Mouse (Mus musculus): Measurements from ENCODE around the gene Nol9. TPM values are rescaled to one million over a fixed set of nuclear protein-coding genes. Genes with fewer than 3 reads are reported as not detected.

The Nol9 gene
- polyA plus RNA-seq, 1 experiment: 40.5 TPM

GRCm38 (mm10) chr4:152107971-152108509 is 68.9 kb downstream of the Nol9 start:
- Histone ChIP-seq H3K27ac (ENCODE audit: control insufficient read depth, insufficient read depth, low read length) (no peak overlapping the region), H3K36me3 (ENCODE audit: control insufficient read depth, insufficient read depth, low read length) (no peaks in the 10 kb centered on the region), H3K4me3 (ENCODE audit: control insufficient read depth, insufficient read depth, low read length) (no peak overlapping the region), H3K4me1 (replicated peaks; ENCODE audit: control insufficient read depth, insufficient read depth, low read length) (no peaks in the 10 kb centered on the region), H3K27me3 (ENCODE audit: control insufficient read depth, insufficient read depth, low read length) (no peaks in the 10 kb centered on the region)
- no peak for TF ChIP-seq CTCF (IDR thresholded peaks at IDR 0.05; ENCODE audit: borderline replicate concordance, control insufficient read depth, extremely low read depth, insufficient read depth, low read length, poor library complexity)
- no peak for TF ChIP-seq POLR2A (IDR thresholded peaks at IDR 0.05; ENCODE audit: control insufficient read depth, extremely low read depth, insufficient read depth, low read length, poor library complexity)
- WGBS: 93% methylated on average over 30 of the region's 30 CpGs
- no peak for DNase-seq

DNA sequence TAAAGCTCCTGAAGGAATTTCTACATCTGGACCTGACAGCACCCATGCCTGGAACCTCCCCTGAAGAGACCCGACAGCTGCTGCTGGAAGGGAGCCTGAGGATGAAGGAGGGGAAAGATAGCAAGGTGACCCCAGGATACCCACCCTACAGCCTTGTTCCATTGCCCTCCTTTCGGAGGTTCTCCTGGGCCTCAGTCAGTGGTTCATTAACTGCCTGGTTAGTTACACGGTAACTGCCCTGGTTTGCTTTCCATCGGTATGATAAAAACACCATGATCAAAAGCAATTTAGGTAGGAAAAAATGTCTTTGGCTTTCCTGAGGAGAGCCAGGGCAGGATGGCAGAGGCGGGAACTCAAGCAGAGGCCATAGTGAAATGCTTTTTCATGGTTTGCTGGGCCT is 69.6 kb downstream of the Nol9 start:
- Histone ChIP-seq H3K27ac (ENCODE audit: control insufficient read depth, insufficient read depth, low read length) (no peak overlapping the region), H3K36me3 (ENCODE audit: control insufficient read depth, insufficient read depth, low read length) (no peaks in the 10 kb centered on the region), H3K4me1 (replicated peaks; ENCODE audit: control insufficient read depth, insufficient read depth, low read length) (no peaks in the 10 kb centered on the region), H3K4me3 (ENCODE audit: control insufficient read depth, insufficient read depth, low read length) (no peak overlapping the region), H3K27me3 (ENCODE audit: control insufficient read depth, insufficient read depth, low read length) (no peaks in the 10 kb centered on the region)
- no peak for DNase-seq
- WGBS: 95% methylated on average over 5 of the region's 5 CpGs
- TF ChIP-seq CTCF (IDR thresholded peaks at IDR 0.05; ENCODE audit: borderline replicate concordance, control insufficient read depth, extremely low read depth, insufficient read depth, low read length, poor library complexity): no peak
- no peak for TF ChIP-seq POLR2A (IDR thresholded peaks at IDR 0.05; ENCODE audit: control insufficient read depth, extremely low read depth, insufficient read depth, low read length, poor library complexity)

DNA sequence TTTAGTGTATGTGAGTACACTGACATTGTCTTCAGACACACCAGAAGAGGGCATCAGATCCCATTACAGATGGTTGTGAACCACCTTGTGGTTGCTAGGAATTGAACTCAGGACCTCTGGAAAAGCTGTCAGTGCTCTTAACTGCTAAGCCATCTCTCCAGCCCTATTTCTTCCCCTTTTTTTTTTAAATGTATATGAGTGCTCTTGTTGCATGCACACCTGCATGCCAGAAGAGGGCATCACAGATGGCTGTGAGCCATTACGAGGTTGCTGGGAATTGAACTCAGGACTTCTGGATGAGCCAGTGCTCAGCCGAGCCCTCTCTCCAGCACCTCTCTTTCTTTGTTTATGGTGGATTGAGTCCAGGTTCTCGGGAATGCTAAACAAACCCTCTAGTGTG is 70.4 kb downstream of the Nol9 start:
- Histone ChIP-seq H3K36me3 (ENCODE audit: control insufficient read depth, insufficient read depth, low read length) (no peaks in the 10 kb centered on the region), H3K27ac (ENCODE audit: control insufficient read depth, insufficient read depth, low read length) (no peak overlapping the region), H3K4me3 (ENCODE audit: control insufficient read depth, insufficient read depth, low read length) (no peak overlapping the region), H3K27me3 (ENCODE audit: control insufficient read depth, insufficient read depth, low read length) (no peaks in the 10 kb centered on the region), H3K4me1 (replicated peaks; ENCODE audit: control insufficient read depth, insufficient read depth, low read length) (no peaks in the 10 kb centered on the region)
- WGBS: 94% methylated on average over 3 of the region's 3 CpGs
- DNase-seq: no peak
- no peak for TF ChIP-seq CTCF (IDR thresholded peaks at IDR 0.05; ENCODE audit: borderline replicate concordance, control insufficient read depth, extremely low read depth, insufficient read depth, low read length, poor library complexity)
- no peak for TF ChIP-seq POLR2A (IDR thresholded peaks at IDR 0.05; ENCODE audit: control insufficient read depth, extremely low read depth, insufficient read depth, low read length, poor library complexity)

- no peak overlapping the region for H3K4me3 ChIP-seq (ENCODE audit: control insufficient read depth, insufficient read depth, low read length)
- no peaks in the 10 kb centered on the region for H3K36me3 ChIP-seq (ENCODE audit: control insufficient read depth, insufficient read depth, low read length)
- no peak overlapping the region for H3K27ac ChIP-seq (ENCODE audit: control insufficient read depth, insufficient read depth, low read length)
- 95% methylated on average over 4 of the region's 4 CpGs for WGBS
- no peaks in the 10 kb centered on the region for H3K27me3 ChIP-seq (ENCODE audit: control insufficient read depth, insufficient read depth, low read length)
- no peak for TF ChIP-seq CTCF (IDR thresholded peaks at IDR 0.05; ENCODE audit: borderline replicate concordance, control insufficient read depth, extremely low read depth, insufficient read depth, low read length, poor library complexity)
- H3K4me1 ChIP-seq (replicated peaks; ENCODE audit: control insufficient read depth, insufficient read depth, low read length): peaks cover 3% of the 10 kb centered on the region; the same call in 1 of the 2 replicates
- DNase-seq: no peak
Measured at GRCm38 (mm10) chr4:152110689-152111088, 71.6 kb downstream of the Nol9 start.

Other genes with a start within 250 kb of the Nol9 start
- 23.6 and 27.1 TPM in 2 replicates for gene Camta1, start 177.4 kb upstream of the Nol9 start, polyA plus RNA-seq (2012; rRNA removed)
- gene Dnajc11, start 105.6 kb upstream of the Nol9 start, polyA plus RNA-seq (2012; rRNA removed): 61.4 and 67.0 TPM in 2 replicates
- gene Thap3, start 50.3 kb upstream of the Nol9 start, polyA plus RNA-seq (2012; rRNA removed): 71.0 and 72.0 TPM in 2 replicates
- 9.6 and 11.4 TPM in 2 replicates for gene Phf13, start 43.1 kb upstream of the Nol9 start, polyA plus RNA-seq (2012; rRNA removed)
- gene Klhl21, start 30.5 kb upstream of the Nol9 start, polyA plus RNA-seq (2012; rRNA removed): 33.8 and 41.5 TPM in 2 replicates
- 27.4 and 31.2 TPM in 2 replicates for gene Zbtb48, start 11.7 kb upstream of the Nol9 start, polyA plus RNA-seq (2012; rRNA removed)
- 0.34 and 0.40 TPM in 2 replicates for gene Tas1r1, start 753 bp upstream of the Nol9 start, polyA plus RNA-seq (2012; rRNA removed)
- 21.5 and 22.0 TPM in 2 replicates for gene Plekhg5, start 33.2 kb downstream of the Nol9 start, polyA plus RNA-seq (2012; rRNA removed)
- 19.9 and 20.6 TPM in 2 replicates for gene Tnfrsf25, start 76.6 kb downstream of the Nol9 start, polyA plus RNA-seq (2012; rRNA removed)
- 5.7 and 6.5 TPM in 2 replicates for gene Espn, start 113.0 kb downstream of the Nol9 start, polyA plus RNA-seq (2012; rRNA removed)
- 0.07 and 0.20 TPM in 2 replicates for gene Hes2, start 119.5 kb downstream of the Nol9 start, polyA plus RNA-seq (2012; rRNA removed)
- gene Acot7, start 138.8 kb downstream of the Nol9 start, polyA plus RNA-seq (2012; rRNA removed): 56.6 and 80.8 TPM in 2 replicates
- 5.3 and 5.5 TPM in 2 replicates for gene Gpr153, start 234.9 kb downstream of the Nol9 start, polyA plus RNA-seq (2012; rRNA removed)